Mouse (Mus musculus) c-Kit-positive CD71-negative TER-119-negative erythroid progenitor cells, embryonic 14.5 days (primary cell): ENCODE results near the gene Gmnn.
A peak's percentile ranks its signal among the peaks of the same experiment; 100 is the strongest.
"Not testable (repeated sequence)": the region's sequence is repeated elsewhere in the genome, so short reads cannot be mapped to it uniquely, and the experiment has no call there.

ENCODE experiments used
- DNase-seq: peaks from one replicate; pipeline ENCODE4 v3.0.0-alpha.2; 2013; ENCODE audit warnings: low read depth

Gene Gmnn

DNA sequence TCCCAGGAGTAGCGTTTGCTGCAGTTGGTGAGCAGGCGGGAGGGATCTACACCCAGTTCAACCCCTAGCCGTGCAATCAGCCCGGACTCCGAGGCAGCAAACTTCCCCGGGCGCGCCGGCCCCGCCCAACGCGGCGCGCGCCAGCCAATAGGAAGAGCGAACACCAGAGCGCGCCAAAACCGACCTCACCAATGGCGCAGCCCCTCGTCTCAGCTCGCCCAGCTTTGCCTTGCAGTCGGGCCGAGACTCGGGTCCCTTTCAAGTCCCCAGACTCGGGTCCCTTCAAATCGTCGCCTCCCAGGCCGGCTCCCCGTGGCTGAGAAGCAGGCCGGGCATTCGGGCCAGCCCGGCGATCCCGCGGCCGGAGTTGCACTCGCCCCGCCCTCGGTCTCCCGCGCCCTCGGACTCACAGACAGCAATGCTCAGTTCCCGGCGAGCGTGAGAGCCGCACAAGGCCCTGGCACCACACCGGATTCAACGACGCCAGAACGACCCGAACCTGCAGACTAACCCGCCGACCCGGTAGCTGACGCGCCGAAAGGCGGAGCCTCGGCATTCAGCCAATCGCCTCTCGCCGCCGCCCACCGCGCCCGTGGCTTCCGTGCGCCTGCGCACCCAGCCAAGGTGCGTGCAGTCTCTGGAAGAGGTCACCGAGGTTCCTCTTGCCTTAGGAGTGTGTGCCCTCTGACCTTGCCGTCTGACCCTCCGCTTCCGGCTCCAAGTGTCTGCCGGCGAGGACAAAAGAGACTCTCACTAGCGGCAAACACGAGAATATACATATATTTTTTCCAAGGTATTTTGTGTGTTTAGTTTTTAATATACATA lies at the start of gene Gmnn:
TSS of gene Gmnn (minus strand) at position 521 of the 825 bp plus-strand sequence.
- peak; percentile 85 for DNase-seq

DNA sequence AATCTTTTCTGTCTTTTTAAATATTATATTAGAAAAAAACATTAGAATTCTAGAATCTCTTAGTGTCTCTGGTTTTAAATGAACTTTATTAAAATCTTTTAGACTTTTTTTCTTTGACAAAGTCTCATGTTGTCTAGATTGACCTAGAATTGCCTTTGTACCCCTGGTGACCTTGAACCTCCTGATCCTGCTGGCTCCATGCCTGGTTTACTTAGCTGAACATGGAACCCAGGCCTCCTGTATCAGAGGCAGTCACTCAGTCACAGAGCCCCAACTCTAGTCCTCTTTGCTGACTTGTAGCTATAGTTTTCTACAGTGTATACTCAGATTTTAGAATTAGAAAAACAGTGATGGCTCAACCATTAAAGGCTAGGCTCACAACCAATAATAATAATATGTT lies 44.4 kb upstream of the Gmnn start:
- no peak for DNase-seq

DNA sequence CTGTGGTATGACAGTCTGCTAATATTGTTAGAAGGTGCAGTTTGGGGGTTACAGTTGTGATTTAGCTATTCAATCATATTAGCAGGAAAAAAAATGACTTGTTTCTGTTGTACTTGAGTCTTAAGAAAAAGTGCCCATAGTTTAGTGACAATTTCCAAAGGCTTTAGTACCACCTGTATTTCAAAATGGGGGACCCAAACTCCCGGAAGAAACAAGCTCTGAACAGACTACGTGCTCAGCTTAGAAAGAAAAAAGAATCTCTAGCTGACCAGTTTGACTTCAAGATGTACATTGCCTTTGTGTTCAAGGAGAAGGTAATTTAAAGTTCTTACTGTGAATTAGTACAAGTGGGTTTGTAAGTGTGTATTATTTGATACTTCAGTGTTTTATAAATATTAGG lies 41.5 kb upstream of the Gmnn start:
- DNase-seq, result no peak

DNA sequence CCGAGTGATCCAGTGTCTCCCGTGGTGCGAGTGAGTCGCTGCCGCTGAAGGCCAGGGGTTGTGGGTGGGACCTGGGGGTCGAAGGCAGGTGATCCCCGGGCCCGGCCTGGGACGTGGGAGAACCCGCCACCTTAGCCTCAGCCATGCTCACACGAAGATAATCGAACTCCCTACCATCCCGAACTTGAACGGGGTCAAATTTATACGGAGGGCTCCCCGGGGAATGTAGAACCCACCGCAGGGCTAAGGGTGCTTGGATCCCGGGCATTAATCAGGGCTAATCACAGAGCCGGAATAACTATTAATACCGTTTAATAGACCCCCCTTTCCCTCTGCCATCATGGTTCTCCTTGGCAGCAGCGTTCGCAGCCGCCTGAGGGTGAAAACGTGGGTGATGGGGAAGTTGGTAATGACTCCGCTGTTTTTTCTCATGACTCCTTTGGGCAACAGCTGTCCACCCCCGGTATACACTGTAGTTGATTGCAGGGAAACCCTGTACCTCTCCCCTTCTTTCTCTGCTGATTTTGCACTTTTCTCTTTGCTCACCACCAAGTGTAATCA lies 40.5 kb upstream of the Gmnn start:
- DNase-seq, result no peak

DNA sequence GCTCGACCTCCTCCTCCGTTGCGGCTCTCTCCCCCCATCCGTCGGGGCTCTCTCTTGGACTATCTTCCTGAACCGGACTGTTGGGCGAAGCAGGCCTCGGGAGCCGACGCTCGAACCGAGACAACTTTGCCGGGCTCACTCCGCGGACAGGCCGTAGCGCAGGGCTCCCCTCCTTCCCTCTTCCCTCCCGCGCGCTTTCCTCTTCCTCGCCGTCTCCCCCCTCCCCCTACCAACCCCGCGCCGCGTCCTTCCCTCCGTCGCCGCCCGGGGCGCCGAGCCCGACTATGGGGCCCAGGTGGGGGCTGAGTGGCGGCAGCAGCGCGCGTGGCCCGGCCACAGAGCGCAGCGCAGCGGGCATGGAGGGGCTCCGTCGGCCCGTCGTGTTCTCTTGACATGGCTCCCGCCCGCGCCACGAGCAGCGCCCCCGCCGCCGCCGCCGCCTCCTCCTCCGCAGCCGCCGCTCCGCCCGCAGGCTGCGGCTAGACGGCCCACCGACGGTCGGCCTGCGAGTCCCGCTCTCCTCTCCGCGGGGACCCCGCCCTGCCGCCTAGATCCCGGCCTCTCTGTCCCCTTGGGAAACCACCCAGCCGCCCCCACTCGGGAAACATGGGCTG lies 39.7 kb upstream of the Gmnn start, which contains the start of gene BC005537:
TSS of gene BC005537 (plus strand) at position 350 of the 614 bp plus-strand sequence.
- no peak for DNase-seq

DNA sequence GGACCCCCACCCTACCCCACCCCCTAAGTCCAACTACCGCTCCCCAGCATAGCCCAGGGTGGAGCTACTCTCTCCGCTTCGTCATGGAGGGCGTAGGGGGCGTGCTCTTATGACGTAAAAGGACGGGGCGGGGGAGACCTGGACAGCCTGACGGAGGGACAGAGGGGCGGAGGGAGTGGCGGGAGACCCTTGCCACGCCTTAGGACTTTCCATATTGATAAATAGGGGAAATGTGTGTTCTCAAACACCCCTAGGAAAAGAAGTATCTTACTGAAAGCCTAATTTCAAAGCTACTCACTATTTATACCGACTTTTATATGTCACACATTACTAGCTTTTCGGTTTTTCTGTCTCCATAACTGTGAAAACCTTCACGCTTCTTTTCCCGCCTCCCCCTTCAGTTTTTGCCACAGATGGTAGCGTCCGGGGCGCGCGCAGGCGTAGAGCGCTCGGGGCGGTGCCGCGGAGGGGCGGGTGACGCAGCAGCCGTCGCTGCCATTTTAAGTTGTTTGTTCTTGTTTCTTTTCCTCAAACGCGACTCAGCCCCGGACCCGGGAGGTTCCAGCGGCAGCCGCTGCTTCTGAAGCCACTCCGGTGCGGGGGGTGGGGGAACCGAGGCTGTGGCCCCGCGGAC lies 39.1 kb upstream of the Gmnn start:
- DNase-seq, result peak; percentile 94

DNA sequence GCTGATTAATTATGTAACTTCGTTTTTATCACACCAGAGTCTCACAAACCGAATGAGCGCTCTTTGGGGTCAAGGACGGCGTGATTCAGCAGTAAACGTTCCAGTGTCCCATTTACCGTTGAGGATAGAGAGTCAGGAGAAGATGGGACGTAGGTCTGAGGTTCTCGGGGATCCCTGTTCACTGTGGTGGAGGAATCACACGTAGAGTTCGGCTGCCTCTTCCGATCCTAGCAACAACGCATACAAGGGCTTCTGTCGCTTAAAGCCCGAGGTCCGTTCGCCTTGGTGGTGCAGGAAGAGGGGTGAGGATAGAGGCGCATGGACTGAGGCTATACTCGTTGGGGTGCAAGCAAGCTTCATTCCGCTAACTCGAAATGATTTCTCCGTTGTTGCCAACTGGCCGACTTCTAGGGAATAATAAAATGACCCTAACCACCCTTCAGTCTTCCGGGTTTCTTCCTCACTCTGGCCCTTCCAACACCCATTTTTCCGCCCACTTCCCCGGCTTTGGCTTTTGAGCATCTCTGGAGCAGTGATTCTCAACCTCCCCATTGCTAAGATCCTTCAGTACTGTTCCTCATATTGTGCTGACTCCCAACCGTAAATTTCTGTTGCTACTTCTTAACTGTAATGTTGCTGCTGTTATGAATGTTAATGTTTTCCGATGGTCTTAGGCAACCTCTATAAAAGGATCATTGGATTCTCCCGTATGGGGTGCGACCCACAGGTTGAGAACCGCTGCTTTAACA lies 38.4 kb upstream of the Gmnn start:
- DNase-seq, result no peak

DNA sequence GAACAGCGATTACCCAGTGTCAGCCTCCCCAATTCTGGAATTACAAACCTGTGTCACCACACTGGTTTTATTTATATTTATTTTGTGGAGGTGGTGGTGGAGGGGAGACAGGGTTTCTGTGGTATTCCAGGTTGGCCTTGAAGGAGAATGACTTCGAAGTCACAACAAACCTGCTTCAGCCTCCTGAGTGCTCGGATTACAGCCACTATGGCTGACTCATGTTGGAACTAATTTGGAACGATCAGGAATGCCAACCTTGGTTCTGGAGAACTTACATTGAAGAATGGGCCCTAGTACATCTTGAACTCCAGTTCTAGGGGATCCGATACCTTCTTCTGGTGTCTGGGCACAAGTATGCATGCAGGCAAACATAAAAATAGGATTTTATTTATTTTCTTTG lies 37.7 kb upstream of the Gmnn start:
- DNase-seq, result no peak

DNA sequence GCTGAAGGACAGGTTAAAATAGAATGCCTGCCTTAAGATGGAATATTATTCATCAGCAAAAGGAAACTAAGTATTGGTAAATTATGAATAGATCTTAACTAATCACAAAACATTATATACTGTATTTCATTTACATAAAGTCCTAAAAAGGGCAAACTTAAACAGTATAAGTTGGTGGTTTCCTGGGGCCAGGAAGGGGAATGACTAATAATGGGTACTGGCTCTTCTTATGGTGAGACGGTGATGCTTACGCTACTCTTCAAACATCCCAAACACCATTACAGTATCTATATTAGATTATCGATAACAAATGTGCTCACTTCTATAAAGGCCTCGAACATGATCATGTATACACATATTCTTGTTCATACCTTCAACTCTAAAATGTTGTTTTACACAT lies 37.0 kb upstream of the Gmnn start:
- DNase-seq, result no peak

DNA sequence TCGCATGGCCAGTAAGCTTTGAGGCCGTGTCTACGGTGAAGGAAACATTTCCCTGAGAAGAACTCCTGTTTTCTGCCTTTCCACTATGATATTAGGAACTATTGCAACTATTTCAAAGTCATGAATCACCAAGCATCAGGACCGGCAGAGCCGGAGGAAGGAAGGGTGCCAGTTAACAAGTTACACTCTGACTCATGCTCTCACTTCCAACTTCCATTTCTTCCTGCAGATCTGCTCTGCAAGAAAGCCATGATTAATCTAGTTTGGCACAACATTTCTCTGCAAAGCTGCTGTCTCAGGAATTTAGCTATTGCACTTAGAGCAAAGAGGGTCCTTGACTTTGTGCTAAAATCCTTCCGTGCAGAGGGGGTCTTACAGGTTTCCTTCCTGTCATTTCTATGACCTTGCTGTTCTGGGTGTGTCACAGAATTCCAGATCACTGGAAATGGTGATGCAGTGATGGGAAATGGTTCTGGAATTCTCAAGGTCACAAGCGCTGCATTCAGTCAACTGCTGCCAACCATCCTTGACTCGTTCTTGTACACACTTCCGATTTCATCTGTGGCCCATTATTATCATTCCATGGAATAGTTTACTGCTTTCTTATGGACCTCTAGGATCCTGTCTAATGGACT lies 30.8 kb upstream of the Gmnn start:
- DNase-seq, result no peak

DNA sequence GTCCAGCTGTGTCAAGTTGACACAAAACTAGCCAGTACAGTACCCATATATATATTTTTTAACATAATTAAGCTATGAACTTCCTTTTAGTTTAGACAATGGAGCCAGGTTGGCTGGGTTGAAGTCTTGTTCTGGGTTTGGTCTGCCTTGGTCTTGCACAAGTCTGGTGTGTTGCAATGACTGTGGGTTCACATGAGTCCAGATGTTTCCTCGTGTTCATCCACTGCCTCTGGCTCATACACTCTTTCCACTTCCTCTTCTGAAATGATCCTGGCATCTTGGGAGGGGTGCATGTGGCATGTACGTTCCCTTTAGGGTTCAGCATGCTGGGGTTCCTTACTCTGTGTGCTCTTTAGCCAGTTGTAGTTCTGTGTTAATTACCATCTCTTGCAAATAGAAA lies 29.6 kb upstream of the Gmnn start:
- DNase-seq, result peak; percentile 74

DNA sequence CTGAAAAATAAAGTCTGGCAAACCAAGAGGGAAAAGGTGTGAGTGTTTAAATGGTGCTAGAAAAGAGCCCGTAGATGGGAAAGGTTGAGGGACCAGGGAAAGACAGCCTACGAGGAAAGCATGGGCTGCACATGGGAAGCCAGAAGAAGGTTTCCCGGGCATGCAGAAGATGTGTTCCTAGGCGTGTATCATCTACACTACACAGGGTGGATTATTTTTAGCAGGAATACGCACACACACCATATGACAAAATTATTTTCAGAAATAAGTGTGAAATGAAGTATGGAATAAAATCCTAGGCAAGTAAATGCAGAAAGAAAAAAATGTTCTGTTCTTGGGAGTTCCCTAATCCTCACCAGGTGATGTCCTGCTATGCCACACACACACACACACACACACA lies 25.8 kb upstream of the Gmnn start:
- no peak for DNase-seq

DNA sequence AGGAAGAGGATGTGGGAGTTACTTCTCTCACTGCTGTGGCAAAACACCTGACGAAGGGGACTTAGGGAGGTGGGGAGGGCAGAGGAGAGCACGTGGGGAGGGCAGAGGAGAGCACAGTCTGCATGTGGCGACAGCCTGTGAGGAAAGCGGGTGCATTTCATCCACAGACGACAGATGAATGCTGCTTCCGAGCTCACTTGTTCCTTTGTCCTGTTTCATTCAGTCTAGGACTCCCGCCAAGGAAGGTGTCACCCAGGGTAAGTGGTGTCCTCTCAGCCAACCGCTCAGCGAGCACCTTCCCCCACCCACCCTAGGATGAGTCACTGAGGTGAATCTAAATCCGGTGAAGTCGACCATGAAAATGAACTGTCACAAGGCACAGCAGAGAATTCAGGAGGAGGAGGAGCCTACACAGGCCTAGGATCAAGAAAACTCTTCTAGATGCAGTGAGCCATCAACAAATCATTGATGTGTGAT lies 24.3 kb upstream of the Gmnn start:
- DNase-seq, result no peak

DNA sequence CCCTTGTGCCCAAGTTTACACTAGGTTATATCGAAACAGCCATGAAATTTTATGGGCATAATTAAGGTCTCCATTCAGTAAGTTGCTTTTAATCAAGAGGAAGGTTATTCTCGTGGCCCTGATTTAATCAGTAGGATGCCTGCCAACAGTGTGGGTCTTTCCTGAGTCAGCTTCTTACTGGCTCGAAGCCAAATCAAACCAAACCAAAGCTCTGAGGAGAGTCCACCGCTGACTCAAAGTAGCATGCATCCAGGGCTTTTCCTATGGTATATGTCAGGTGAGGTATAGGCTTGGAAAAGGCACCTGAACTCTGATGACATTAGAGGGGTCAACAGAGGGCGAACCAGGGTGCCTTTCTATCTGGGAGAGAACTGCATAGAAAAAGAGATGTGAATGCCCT lies 20.2 kb upstream of the Gmnn start:
- no peak for DNase-seq

DNA sequence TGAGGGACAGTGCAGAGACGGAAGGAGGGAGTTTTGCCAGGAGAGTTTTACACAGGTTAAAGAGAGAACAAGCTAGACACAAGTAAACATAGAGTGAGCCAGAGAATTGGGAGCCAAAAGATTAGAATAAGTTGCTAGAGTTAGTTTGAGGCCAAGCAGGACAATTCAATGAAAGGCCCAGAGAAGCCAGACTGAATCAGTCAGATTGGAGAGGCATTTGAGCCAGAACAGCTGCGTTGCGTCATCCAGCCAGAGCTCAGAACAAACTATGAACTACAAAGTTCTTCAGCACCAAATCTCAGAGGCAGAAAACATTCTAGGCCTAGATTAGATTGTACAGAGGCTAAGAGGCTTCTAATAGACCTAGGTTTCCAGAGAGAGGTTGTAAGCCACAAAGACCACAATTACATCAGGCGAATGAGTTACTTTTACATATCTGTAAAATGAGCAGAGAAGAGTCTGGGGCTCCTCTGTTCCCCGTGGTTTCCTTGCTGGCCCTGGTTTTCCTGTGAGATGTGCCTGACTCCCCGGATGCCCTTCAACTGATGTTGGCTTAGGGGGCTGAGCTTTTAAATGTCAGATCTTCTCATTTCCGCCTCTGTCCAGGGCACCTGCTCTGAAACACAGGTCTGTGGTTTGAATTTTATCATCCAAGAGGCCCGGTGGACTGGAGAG lies 17.1 kb upstream of the Gmnn start:
- no peak for DNase-seq

DNA sequence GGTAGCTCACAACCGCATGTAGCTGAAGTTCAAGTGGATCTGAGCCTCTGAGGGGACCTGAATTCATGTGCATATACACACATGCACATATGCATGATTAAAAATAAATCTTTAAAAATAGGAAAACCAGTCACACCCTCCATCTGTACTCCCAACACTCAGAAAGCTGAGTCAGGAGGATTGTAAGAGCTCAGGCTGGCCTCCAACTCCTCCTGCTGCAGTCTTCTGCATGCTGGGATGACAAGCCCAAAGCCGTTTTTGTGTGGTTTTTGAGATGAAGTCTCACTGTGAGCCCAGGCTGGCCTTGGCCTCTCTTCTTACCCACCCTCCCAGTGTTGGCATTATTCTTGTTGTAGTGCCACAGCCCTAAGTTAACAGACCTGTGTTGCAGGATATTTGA lies 16.3 kb upstream of the Gmnn start:
- no peak for DNase-seq

DNA sequence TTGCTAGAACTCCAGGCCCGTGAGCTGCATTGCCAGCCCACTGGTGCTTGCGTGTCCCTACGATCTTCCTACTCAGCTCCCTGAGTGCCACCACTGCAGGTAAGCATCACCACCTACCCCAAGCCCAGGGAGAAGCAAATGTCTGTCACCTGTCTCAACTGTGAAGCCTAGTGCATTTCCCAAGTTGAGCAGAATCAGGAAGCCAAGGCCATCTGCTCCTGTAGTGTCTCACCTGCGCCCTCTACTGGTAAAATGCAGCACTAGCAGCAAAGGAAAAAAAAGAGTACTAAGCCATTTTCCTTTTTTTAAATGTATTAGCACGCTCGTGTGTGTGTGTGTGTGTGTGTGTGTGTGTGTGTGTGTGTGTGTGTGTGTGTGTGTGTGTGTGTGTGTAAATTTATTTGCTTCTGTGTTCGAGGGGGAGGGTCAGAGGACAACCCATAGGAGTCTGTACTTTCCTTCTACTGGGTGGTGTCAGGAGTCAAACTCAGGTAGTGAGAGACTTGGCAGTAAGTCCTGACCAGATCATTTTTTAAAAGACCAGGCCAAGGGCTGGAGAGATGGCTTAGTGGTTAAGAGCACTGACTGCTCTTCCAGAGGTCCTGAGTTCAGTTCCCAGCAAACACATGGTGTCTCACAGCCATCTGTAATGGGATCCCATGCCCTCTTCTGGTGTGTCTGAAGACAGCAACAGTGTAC lies 14.6 kb upstream of the Gmnn start:
- DNase-seq, result peak; percentile 73

DNA sequence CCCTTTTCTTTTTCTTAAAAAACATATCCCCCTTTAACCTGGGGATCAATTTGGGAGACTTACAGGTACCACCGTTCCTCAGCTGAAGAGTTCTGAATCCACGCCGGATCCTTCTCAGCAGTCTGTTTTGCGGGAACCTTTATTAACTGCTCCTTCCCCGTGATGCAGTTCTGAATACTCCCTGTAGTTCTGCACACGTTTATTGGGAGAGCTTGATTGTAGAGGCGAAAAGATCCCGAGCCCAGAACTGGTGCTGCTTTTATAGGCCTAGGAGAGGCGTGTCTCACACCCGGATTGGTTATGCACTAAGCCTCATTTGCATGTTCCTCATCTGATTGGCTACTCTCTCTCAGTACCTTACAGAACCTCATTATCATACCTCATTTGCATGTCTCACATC lies 9.8 kb upstream of the Gmnn start:
- not testable (repeated sequence) for DNase-seq

DNA sequence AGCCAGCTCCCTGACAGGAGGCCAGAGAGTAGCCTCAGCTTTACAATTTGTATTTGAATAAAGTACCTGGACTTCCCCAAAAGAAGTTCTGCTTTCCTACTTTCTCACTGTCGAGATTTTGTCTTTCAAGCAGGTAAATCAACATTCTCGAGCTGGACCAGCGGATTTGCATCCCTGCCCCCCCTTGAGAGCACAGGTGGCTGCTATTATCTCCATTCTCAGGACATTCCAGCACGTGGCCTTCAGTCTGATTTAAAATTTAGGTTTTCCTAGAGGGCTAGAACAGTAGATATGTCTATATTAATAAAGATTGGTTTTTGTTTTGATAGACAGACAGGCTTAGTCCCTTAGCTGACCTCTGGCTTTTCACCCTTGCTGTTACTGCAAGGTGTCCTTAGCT lies 6.1 kb upstream of the Gmnn start:
- not testable (repeated sequence) for DNase-seq

DNA sequence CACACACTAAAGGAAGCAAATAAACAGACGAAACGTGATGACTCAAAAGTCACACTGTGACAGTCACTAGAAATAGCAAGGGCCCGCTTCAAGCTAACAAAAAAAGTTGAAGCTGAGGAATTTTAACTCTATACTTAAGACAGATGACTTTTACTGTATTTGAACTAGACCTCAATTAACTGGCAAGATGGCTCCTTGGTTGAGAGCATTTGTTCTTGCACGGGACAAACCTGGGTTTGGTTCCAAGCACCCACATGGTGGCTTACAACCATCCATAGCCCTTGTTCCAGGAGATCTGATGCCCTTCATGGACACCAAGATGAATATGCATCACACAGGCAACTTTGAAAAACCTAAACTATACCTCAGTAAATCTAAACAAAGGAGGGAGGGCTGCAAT lies 531 bp upstream of the Gmnn start:
- no peak for DNase-seq

DNA sequence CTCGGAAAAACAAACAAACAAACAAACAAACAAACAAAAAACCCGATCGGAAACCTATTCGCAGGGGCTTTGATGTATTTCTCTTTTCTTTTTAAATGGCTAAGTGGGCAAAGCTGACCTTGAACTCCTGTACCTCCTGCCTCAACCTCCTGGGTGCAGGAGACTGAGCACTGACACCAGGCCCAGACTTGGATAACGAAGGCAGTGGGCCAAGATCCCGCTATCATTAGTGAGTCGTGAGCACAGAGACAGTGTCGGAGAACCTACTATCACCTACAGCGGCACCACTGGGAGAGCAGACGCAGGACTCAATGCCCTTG lies 680 bp downstream of the Gmnn start:
- DNase-seq, result no peak
